Mouse (Mus musculus) G1E-ER4 (cell line): ENCODE measurements around the gene Edf1. TPM values are rescaled to one million over a fixed set of nuclear protein-coding genes. Genes with fewer than 3 reads are reported as not detected.

Experiments
- GATA1 ChIP-seq: IDR thresholded peaks from one replicate; pipeline ENCODE4 v1.8.0; 2012; ENCODE audit warnings: low read length, inconsistent platforms
- polyA plus RNA-seq: library from polyadenylated mRNA; stranded (reverse); fragments of >175 nt; gene quantifications from 2 replicates; pipeline ENCODE4 v1.2.3, GENCODE M21; 2012

Edf1 gene
- 682 and 940 TPM in 2 replicates for polyA plus RNA-seq

GRCm38 (mm10) chr2:25557221-25557963 lies at the start of gene Edf1:
TSS of gene Edf1 (plus strand) at chr2:25557847.
- no peak for TF ChIP-seq GATA1

DNA sequence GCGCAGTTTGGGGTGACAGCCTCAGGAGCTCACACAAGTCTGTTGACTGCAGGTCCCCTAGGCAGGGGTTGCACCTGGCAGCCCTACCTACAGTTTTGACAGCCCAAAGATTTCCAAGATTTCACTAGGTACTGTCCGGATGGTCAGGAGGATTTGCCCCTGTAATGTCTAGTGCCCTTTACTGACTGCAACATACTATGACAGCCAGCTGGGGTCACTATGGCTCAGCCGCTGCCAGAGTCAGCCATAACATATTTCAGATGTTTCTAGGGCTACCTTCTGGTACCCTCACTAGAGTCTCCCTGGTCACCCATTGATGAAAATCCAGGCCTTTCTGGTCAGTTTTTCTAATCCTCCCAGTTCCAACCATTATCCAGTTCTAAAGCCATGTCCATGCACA lies 47.7 kb upstream of the Edf1 start:
- no peak for TF ChIP-seq GATA1

GRCm38 (mm10) chr2:25526510-25527302 lies 30.9 kb upstream of the Edf1 start:
- TF ChIP-seq GATA1 = no peak

DNA sequence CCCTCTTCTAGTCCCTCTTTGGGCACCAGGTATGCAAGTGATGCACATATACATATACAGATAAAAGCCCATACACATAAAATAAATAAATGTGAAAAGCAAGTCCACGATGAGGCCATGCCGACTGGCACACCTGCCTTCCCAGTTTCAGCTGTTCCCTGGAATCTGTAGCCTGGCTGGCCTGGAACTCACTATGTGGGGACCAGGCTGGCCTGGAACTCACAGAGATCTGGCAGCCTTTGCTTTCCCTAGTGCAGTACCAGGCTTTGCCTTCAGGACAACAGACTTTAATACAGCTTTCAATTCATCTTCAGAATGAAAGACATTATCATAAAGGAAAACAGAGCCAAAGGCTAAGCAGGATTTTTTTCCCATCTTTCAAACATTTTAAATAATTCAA lies 23.9 kb upstream of the Edf1 start:
- no peak for TF ChIP-seq GATA1

DNA sequence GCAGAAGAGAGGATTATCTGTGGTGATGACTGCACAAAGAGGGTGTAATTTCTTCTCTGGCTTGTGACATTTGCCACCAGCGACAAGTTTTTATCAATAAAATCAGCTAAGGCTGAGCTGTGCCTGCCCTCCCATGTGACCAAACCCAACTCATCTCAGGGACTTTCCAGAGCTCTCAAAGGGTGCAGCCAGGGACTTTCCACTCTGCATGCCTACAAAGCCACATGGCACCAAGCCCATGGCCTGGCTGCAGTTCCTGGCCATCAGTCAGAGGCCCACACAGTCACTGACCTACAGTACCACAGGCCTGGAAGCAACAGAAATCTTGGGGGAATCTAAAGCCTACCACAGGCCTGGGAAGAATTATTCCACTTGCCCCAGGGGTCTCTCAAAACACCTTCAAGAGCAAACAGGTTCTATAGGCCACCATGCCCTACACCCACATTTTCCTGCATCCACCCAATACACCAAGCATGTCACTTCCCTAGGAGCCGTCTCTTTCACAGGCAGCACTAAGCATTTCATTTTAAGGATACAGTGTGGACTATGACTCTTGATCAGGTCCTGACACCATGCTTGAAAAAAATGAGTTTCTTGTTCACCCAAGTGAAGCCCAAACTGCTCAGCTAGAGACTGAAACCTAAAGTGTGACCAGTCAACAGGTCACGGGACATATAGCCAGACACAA lies 23.3 kb upstream of the Edf1 start:
- TF ChIP-seq GATA1 = no peak

DNA sequence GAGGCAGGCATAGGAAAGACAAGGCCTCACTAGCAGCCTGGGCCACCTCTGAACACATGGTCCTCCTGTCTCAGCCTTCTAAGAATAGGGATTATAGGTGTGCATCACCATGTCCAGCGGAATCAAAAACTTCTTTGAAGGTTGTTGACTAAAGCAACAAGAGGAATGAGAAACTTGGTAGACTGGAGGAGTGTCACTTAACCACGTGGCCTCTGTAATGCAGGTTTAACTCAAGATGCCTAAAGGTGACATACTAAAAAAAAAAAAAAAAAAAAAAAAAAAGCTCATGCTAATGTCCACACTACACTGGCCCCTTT lies 22.8 kb upstream of the Edf1 start:
- no peak for TF ChIP-seq GATA1

GRCm38 (mm10) chr2:25536531-25536930 lies 21.1 kb upstream of the Edf1 start:
- TF ChIP-seq GATA1 = no peak

DNA sequence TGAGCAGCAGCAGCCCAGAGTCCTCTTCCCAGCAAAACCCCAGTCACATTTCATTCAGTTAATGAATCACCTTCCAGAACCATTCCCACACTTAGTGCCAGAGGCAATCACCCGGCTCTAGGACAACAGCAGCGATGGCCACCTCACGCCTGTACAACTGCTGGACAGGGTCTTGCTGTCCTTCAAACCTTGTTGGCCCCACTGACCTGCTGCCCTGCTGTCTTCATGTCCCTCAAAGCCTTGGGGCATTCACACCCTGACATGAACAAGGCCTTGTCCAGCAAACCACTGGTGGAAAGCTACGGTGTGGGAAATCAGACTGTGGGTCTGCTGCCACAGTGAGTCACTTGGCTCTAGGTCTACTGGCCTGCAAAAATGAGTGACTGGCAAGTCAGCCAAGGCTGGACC lies 17.1 kb upstream of the Edf1 start:
- no peak for TF ChIP-seq GATA1

DNA sequence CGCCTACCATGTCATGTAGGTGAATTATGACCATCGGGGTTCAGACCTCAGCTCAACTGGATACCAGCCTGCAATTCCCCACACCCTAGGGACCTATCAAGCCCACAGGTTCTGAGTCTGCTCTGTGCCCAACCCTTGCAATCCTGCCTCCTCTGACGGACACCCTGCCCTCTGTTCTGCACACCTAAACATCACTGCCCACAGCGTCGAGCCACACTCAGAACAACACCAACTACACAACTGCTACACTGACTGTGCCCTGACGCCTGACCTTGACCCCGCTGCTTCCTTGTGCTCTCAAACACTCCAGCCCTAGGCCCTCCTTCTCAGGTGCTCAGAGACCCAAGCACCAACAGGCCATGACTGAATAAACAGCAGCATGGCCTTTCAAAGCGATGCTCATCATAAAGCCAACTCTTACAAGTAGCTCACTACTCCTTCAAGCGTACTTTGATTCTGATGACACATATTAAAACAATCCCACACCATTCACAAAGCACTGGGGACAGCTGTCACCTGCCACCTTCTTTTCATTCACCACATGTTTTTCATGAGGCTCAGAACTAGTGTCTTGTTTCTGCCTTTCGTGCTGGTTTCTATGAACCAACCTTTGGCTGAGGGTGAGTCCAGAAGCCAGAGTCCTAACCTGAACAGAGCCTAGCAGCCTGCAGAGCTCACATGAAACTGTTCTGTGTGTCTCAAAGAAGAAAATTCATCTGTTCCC lies 15.8 kb upstream of the Edf1 start:
- no peak for TF ChIP-seq GATA1

- TF ChIP-seq GATA1 = no peak
Measured at GRCm38 (mm10) chr2:25545996-25546810, 11.4 kb upstream of the Edf1 start.

DNA sequence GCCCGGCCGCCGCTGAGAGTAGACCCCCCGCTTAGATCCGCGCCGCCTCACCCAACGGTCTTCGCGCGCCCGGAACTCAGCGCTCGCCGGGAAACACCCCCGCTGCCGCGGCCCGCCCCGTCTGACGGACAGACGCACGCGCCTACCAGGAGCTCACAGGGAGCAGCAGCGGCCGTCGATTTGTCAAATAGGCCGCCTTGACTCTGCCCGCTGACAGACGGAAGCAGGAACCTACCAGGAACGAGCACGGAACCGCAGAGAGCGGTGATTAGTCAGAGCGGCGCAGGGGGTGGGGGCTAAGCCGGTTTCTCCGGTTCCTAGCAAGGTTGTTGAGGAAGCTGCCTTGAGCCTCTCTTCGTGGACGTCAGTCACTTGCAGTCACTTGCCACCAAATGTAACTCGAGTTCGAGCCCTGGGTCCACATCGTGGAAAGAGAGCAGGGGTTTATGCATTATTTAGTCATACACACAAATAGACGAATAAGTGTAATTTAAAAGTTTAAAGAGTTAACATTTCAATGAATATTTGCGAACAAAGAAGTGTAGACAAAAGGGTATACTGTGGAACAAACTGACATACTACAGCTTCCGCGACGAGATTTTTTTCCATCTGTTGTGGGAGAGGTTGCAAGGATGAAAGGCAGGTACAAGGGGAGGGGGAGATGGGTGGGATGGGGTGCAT lies 10.7 kb upstream of the Edf1 start, which contains the start of gene Traf2:
Traf2 (minus strand) TSS at position 130 of the 681 bp plus-strand sequence.
- no peak for TF ChIP-seq GATA1

DNA sequence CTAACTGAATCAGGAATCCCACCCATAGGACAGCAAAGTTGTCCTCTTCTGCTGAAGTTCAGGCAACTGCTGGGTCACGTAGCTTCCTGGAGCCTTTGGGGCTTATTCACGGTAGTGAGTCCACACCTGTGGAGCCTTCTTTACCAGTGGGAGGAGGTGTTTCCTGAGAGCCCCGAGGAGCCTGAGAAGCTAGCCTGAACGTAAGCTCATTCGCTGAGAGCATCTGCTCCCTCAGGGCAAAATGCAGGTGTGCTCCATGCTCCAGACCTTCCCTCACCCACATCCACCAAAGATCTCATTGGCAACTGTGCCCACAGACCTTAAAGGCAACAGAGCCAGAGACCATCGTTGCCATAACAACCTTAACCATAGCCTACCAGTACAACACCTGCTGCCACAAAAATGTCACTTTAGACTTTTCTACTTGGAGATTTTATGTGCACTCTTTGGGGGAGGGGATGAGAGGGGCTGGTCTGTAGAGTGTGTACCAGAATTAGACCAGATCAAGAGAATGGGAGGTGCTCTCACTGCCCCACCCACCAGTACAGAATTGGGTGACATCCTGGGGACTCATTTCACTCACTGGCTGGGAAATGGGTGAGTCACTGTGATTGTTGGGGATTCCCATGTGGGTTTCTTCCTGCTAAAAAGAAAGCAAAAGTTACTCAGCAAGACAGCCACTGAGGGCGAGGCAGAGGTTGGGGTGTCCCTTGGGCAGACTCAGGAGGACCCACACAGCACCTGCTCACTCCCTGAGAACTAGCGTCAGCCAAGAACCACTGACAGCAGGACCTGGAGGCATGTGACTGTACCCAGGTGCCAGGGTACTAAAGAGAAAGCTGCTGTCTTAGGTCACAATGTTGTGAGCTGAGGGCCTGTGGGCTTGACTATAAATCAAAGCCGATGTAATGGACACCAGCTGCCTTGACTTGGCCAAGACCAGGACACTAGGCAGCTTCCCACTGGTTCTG lies 8.3 kb upstream of the Edf1 start:
- no peak for TF ChIP-seq GATA1

DNA sequence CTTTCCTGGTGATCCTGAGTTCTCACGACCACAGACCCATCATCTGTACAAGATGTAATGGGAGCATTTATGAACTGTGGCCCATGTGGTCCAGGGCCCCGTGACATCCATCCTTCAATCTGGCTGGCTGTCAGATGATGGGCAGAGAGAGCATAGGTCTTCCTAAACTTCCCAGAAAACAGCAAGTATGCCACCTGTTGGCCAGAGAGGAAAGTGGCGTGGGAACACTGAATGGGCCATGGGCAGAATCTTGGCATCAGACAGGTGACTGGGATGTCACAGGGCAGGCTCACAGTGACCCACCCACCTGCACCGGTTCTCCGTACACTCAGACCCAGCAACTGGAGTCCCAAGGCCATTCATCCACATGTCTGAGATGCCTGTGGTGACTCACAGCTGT lies 6.5 kb upstream of the Edf1 start:
- no peak for TF ChIP-seq GATA1

DNA sequence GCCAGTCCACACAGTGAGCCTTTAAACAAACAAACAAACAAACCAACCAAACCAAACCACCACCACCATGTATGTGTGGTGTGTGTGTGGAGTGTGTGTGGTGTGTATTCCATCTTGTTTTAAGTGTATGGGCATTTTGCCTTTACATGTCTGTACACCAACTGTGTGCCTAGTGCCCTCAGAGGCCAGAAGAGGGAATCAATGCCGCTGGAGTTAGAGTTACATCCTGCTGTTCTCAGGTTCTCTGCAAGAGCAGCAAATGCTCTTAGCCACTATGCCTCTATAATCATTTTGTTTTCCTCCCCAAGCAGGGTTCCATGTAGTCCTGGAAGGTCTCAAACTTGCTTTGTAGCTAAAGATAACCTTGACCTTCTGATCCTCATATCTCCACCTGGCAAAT lies 1.4 kb upstream of the Edf1 start:
- TF ChIP-seq GATA1 = no peak
